Mouse (Mus musculus) stomach, postnatal 0 days (tissue): Measurements from ENCODE around the gene Krtap1-4. TPM values are rescaled to one million over a fixed set of nuclear protein-coding genes. Genes with fewer than 3 reads are reported as not detected.
"Not testable (repeated sequence)": the region's sequence is repeated elsewhere in the genome, so short reads cannot be mapped to it uniquely, and the experiment has no call there.

Experiments
- ATAC-seq: fragments of 200-750 bp; cut with Nextera tagmentation; 2 replicates; pipeline ENCODE4 v1.8.0; 2017; ENCODE audit not compliant: low FRiP score, low TSS enrichment
- DNase-seq: peaks from one replicate; pipeline ENCODE4 v3.0.0-alpha.2; 2016; ENCODE audit warnings: low spot score
- H3K27ac ChIP-seq: fragments of 300-500 bp; sonication (generic); replicated peaks from 2 replicates; pipeline ENCODE4 v1.5.1; 2014; ENCODE audit warnings: mild to moderate bottlenecking, control low read depth
- H3K27me3 ChIP-seq: fragments of 300-500 bp; sonication (generic); 2 replicates; pipeline ENCODE4 v1.6.1; 2014; ENCODE audit warnings: low read length; ENCODE audit not compliant: control insufficient read depth, insufficient read depth
- H3K36me3 ChIP-seq: fragments of 300-500 bp; sonication (generic); 2 replicates; pipeline ENCODE4 v1.6.1; 2014; ENCODE audit warnings: low read length, mixed read lengths; ENCODE audit not compliant: control insufficient read depth, insufficient read depth
- H3K4me1 ChIP-seq: fragments of 300-500 bp; sonication (generic); replicated peaks from 2 replicates; pipeline ENCODE4 v1.6.1; 2014; ENCODE audit warnings: antibody characterized with exemption; ENCODE audit not compliant: control insufficient read depth, insufficient read depth
- H3K4me2 ChIP-seq: fragments of 300-500 bp; sonication (generic); replicated peaks from 2 replicates; pipeline ENCODE4 v1.6.1; 2014; ENCODE audit warnings: low read depth, mild to moderate bottlenecking, control low read depth, moderate library complexity
- H3K4me3 ChIP-seq: fragments of 300-500 bp; sonication (generic); 2 replicates; pipeline ENCODE4 v1.5.1; 2014; ENCODE audit warnings: low read depth, low read length, control low read depth
- H3K9ac ChIP-seq: fragments of 300-500 bp; sonication (generic); 2 replicates; pipeline ENCODE4 v1.6.1; 2014; ENCODE audit warnings: mild to moderate bottlenecking, low read length, control low read depth, mixed read lengths
- H3K9me3 ChIP-seq: fragments of 300-500 bp; sonication (generic); 2 replicates; pipeline ENCODE4 v1.6.1; 2016; ENCODE audit warnings: low read length; ENCODE audit not compliant: control insufficient read depth
- CTCF ChIP-seq: IDR thresholded peaks from 2 replicates; pipeline ENCODE4 v1.5.1; 2016; ENCODE audit warnings: antibody characterized with exemption, low read depth, mild to moderate bottlenecking, moderate library complexity
- EP300 ChIP-seq: optimal IDR thresholded peaks from 2 replicates; pipeline ENCODE3; 2016; ENCODE audit warnings: antibody characterized with exemption
- WGBS: fragments of 180-500 bp; shearing (Covaris S2); extraction: QIAGEN DNeasy Blood & Tissue Kit; methylation state at CpG from one replicate; pipeline ENCODE4 v1.1.7; 2014; 5-methylcytosine and 5-hydroxymethylcytosine counted together
- polyA plus RNA-seq: library from polyadenylated mRNA; unstranded; fragments of >200 nt; fragmentation: Nextera tagmentation; extraction: Ambion mirVana; gene quantifications from 2 replicates; pipeline ENCODE4 v1.2.1, GENCODE M21; 2015

The Krtap1-4 gene
- not detected in 2 replicates for polyA plus RNA-seq

GRCm38 (mm10) chr11:99583245-99583704, at the start of gene Krtap1-4:
Gene Krtap1-4 (minus strand): TSS chr11:99583654.
- no peak for TF ChIP-seq CTCF
- TF ChIP-seq EP300: no peak
- WGBS: 83% methylated on average over 5 of the region's 5 CpGs
- H3K4me2 ChIP-seq: no peak within 1 kb of the TSS
- no peaks in the 10 kb centered on the region for H3K36me3 ChIP-seq
- H3K9ac ChIP-seq: no peak within 1 kb of the TSS
- no peak within 1 kb of the TSS for H3K4me3 ChIP-seq
- no peak within 1 kb of the TSS for H3K27ac ChIP-seq
- DNase-seq (no peak), ATAC-seq (no peak)
- H3K4me1 ChIP-seq: no peaks in the 10 kb centered on the region
- H3K9me3 ChIP-seq: no peaks in the 10 kb centered on the region
- H3K27me3 ChIP-seq: no peaks in the 10 kb centered on the region

GRCm38 (mm10) chr11:99630890-99631289, 47.4 kb upstream of the Krtap1-4 start:
- H3K27me3 ChIP-seq: no peaks in the 10 kb centered on the region
- H3K9ac ChIP-seq: no peak overlapping the region
- H3K4me2 ChIP-seq: no peak overlapping the region
- 28% methylated on average over 3 of the region's 3 CpGs for WGBS
- no peaks in the 10 kb centered on the region for H3K36me3 ChIP-seq
- ATAC-seq: peak; percentile 77
- no peaks in the 10 kb centered on the region for H3K9me3 ChIP-seq
- no peak overlapping the region for H3K4me3 ChIP-seq
- DNase-seq: no peak
- H3K27ac ChIP-seq: no peak overlapping the region
- no peak for TF ChIP-seq EP300
- no peak for TF ChIP-seq CTCF
- H3K4me1 ChIP-seq: no peaks in the 10 kb centered on the region

- Histone ChIP-seq H3K27ac (no peak within 1 kb of the TSS), H3K4me2 (no peak within 1 kb of the TSS), H3K9me3 (no peaks in the 10 kb centered on the region), H3K4me1 (no peaks in the 10 kb centered on the region), H3K36me3 (no peaks in the 10 kb centered on the region), H3K4me3 (no peak within 1 kb of the TSS), H3K27me3 (no peaks in the 10 kb centered on the region), H3K9ac (no peak within 1 kb of the TSS)
- WGBS: 73% methylated on average over 4 of the region's 4 CpGs
- DNase-seq (no peak), ATAC-seq (no peak)
- TF ChIP-seq EP300 (no peak), CTCF (no peak)
Measured at GRCm38 (mm10) chr11:99628138-99628537, 44.7 kb upstream of the Krtap1-4 start, which contains the start of gene Krtap4-1. Gene Krtap4-1 (minus strand): TSS chr11:99628238.

GRCm38 (mm10) chr11:99620335-99620734, 36.9 kb upstream of the Krtap1-4 start, which contains the start of gene Gm11562:
Gene Gm11562 (minus strand): TSS chr11:99620435.
- no peak for ATAC-seq
- no peak for DNase-seq
- H3K27ac ChIP-seq: no peak within 1 kb of the TSS
- TF ChIP-seq CTCF (no peak), EP300 (no peak)
- no peaks in the 10 kb centered on the region for H3K27me3 ChIP-seq
- no peaks in the 10 kb centered on the region for H3K36me3 ChIP-seq
- 64% methylated on average over 2 of the region's 2 CpGs for WGBS
- no peak within 1 kb of the TSS for H3K9ac ChIP-seq
- H3K4me2 ChIP-seq: no peak within 1 kb of the TSS
- H3K4me3 ChIP-seq: no peak within 1 kb of the TSS
- no peaks in the 10 kb centered on the region for H3K9me3 ChIP-seq
- H3K4me1 ChIP-seq: no peaks in the 10 kb centered on the region

- ATAC-seq: peak; percentile 90
- no peaks in the 10 kb centered on the region for H3K36me3 ChIP-seq
Measured at GRCm38 (mm10) chr11:99614796-99615363, 31.4 kb upstream of the Krtap1-4 start, which contains the start of gene Krtap2-4. Gene Krtap2-4 (minus strand): TSS chr11:99614846.

GRCm38 (mm10) chr11:99610089-99610488, 26.6 kb upstream of the Krtap1-4 start, which contains the start of gene Gm11937:
Gene Gm11937 (minus strand): TSS chr11:99610189.
- not testable (repeated sequence) for H3K9ac ChIP-seq, ATAC-seq, H3K27ac ChIP-seq, H3K27me3 ChIP-seq, H3K4me1 ChIP-seq, DNase-seq, H3K36me3 ChIP-seq, H3K9me3 ChIP-seq, H3K4me2 ChIP-seq, H3K4me3 ChIP-seq
- WGBS: 51% methylated on average over 2 of the region's 2 CpGs

More at GRCm38 (mm10) chr11:99614796-99615363, 31.4 kb upstream of the Krtap1-4 start, which contains the start of gene Krtap2-4:
- WGBS: 65% methylated on average over 3 of the region's 3 CpGs
- DNase-seq: no peak
- Histone ChIP-seq H3K4me1 (no peaks in the 10 kb centered on the region), H3K4me2 (no peak within 1 kb of the TSS), H3K9me3 (no peaks in the 10 kb centered on the region), H3K27ac (no peak within 1 kb of the TSS), H3K27me3 (no peaks in the 10 kb centered on the region), H3K9ac (no peak within 1 kb of the TSS), H3K4me3 (no peak within 1 kb of the TSS)
- TF ChIP-seq EP300: no peak
- no peak for TF ChIP-seq CTCF
